Mouse (Mus musculus) neutrophil, adult 83 days (primary cell): ENCODE measurements around the gene Alyref2. TPM values are rescaled to one million over a fixed set of nuclear protein-coding genes. Genes with fewer than 3 reads are reported as not detected.

ENCODE experiments used
- total RNA-seq, 2 experiments: library from RNA; stranded (reverse); gene quantifications; one replicate each; pipeline ENCODE4 v1.2.4; 2023

The Alyref2 gene
- 1 to 10 TPM; 3.3 to 5.0 TPM for total RNA-seq

GRCm38 (mm10) chr1:171503250-171503591 lies at the start of gene Alyref2:
TSS of gene Alyref2 (plus strand) at chr1:171503478.

GRCm38 (mm10) chr1:171535194-171535593 lies 31.9 kb downstream of the Alyref2 start, which contains the start of gene Itln1:
TSS of gene Itln1 (minus strand) at chr1:171535294.

Other genes starting within 250 kb of the Alyref2 start
- 100 to 1,000 TPM; 117 to 119 TPM for gene B4galt3, start 233.2 kb upstream of the Alyref2 start, total RNA-seq
- 10 to 100 TPM; 80.1 to 81.5 TPM for gene Ppox, start 222.3 kb upstream of the Alyref2 start, total RNA-seq
- 10 to 100 TPM; 31.7 to 36.2 TPM for gene Usp21, start 215.5 kb upstream of the Alyref2 start, total RNA-seq
- gene Ufc1, start 208.5 kb upstream of the Alyref2 start, total RNA-seq, result 10 to 100 TPM; 46.1 to 47.0 TPM
- gene Dedd, start 174.3 kb upstream of the Alyref2 start, total RNA-seq, result 10 to 100 TPM; 27.2 to 28.6 TPM
- gene Nit1, start 157.8 kb upstream of the Alyref2 start, total RNA-seq, result 10 to 100 TPM; 16.6 to 23.2 TPM
- gene Pfdn2, start 157.8 kb upstream of the Alyref2 start, total RNA-seq, result 10 to 100 TPM; 30.1 to 30.6 TPM
- not detected for gene Klhdc9, start 142.7 kb upstream of the Alyref2 start, total RNA-seq
- gene Nectin4, start 133.4 kb upstream of the Alyref2 start, total RNA-seq, result 1 to 10 TPM; 1.1 to 1.5 TPM
- gene Arhgap30, start 114.5 kb upstream of the Alyref2 start, total RNA-seq, result 100 to 1,000 TPM; 193 to 235 TPM
- 10 to 100 TPM; 77.5 to 86.2 TPM for gene Usf1, start 92.2 kb upstream of the Alyref2 start, total RNA-seq
- 1 to 10 TPM; 4.2 to 10.0 TPM for gene Tstd1, start 84.6 kb upstream of the Alyref2 start, total RNA-seq
- 1 to 10 TPM in 1 of 2 experiments, under 1 TPM in 1; 0.18 to 1.3 TPM for gene F11r, start 65.9 kb upstream of the Alyref2 start, total RNA-seq
- gene Itln1, start 31.8 kb downstream of the Alyref2 start, total RNA-seq, result not detected
- gene Cd244a, start 55.7 kb downstream of the Alyref2 start, total RNA-seq, result 10 to 100 TPM in 1 of 2 experiments, 1 to 10 TPM in 1; 7.8 to 14.4 TPM
- 10 to 100 TPM; 16.6 to 22.7 TPM for gene Ly9, start 103.9 kb downstream of the Alyref2 start, total RNA-seq
- gene Slamf7, start 149.6 kb downstream of the Alyref2 start, total RNA-seq, result 1 to 10 TPM; 2.5 to 2.7 TPM
- gene Cd48, start 178.5 kb downstream of the Alyref2 start, total RNA-seq, result 10 to 100 TPM; 68.5 to 73.3 TPM